Mouse (Mus musculus) heart, embryonic 11.5 days (tissue): ENCODE data around the gene Tbxa2r. TPM values are rescaled to one million over a fixed set of nuclear protein-coding genes. Genes with fewer than 3 reads are reported as not detected.
A peak's percentile ranks its signal among the peaks of the same experiment; 100 is the strongest.

Experiments
- ATAC-seq: fragments of 200-750 bp; cut with Nextera tagmentation; replicated peaks from 2 replicates; pipeline ENCODE4 v1.8.0; 2017; ENCODE audit warnings: moderate library complexity; ENCODE audit not compliant: insufficient number of reproducible peaks, low FRiP score, low TSS enrichment
- H3K27ac ChIP-seq: fragments of 300-500 bp; sonication (generic); 2 replicates; pipeline ENCODE4 v1.5.1; 2014; ENCODE audit warnings: mild to moderate bottlenecking, low read depth, low read length
- H3K27me3 ChIP-seq: fragments of 300-500 bp; sonication (generic); 2 replicates; pipeline ENCODE4 v1.6.1; 2014; ENCODE audit warnings: mild to moderate bottlenecking, low read length, mixed read lengths; ENCODE audit not compliant: control insufficient read depth, insufficient read depth
- H3K36me3 ChIP-seq: fragments of 300-500 bp; sonication (generic); 2 replicates; pipeline ENCODE4 v1.6.1; 2014; ENCODE audit warnings: mild to moderate bottlenecking, low read length, moderate library complexity, mixed read lengths; ENCODE audit not compliant: control insufficient read depth, insufficient read depth
- H3K4me1 ChIP-seq: fragments of 300-500 bp; sonication (generic); 2 replicates; pipeline ENCODE4 v1.6.1; 2014; ENCODE audit warnings: low read length; ENCODE audit not compliant: control insufficient read depth, insufficient read depth
- H3K4me2 ChIP-seq: fragments of 300-500 bp; sonication (generic); 2 replicates; pipeline ENCODE4 v1.6.1; 2014; ENCODE audit warnings: mild to moderate bottlenecking, moderate library complexity
- H3K4me3 ChIP-seq: fragments of 300-500 bp; sonication (generic); 2 replicates; pipeline ENCODE4 v1.5.1; 2014; ENCODE audit warnings: low read depth, low read length
- H3K9ac ChIP-seq: fragments of 300-500 bp; sonication (generic); 2 replicates; pipeline ENCODE4 v1.6.1; 2014; ENCODE audit warnings: mild to moderate bottlenecking, low read depth, low read length, moderate library complexity
- H3K9me3 ChIP-seq: fragments of 300-500 bp; sonication (generic); replicated peaks from 2 replicates; pipeline ENCODE4 v1.6.1; 2016; ENCODE audit warnings: low read length; ENCODE audit not compliant: control insufficient read depth
- WGBS: fragments of 180-500 bp; shearing (Covaris S2); extraction: QIAGEN DNeasy Blood & Tissue Kit; methylation state at CpG from one replicate; pipeline ENCODE4 v1.1.7; 2014; ENCODE audit not compliant: insufficient replicate concordance; 5-methylcytosine and 5-hydroxymethylcytosine counted together
- polyA plus RNA-seq: library from polyadenylated mRNA; unstranded; fragments of >200 nt; fragmentation: Nextera tagmentation; extraction: Ambion mirVana; gene quantifications from 2 replicates; pipeline ENCODE4 v1.2.1, GENCODE M21; 2014

Gene Tbxa2r
- polyA plus RNA-seq, 1 experiment from 2014 or later: 10.9 TPM

- no peaks in the 10 kb centered on the region for H3K9me3 ChIP-seq
- WGBS: 57% methylated on average over 10 of the region's 10 CpGs
- no peaks in the 10 kb centered on the region for H3K27me3 ChIP-seq
- peak overlapping the region; percentile 52; the same call in 1 of the 2 replicates for H3K9ac ChIP-seq
- peak overlapping the region; percentile 70 for H3K27ac ChIP-seq
- no peak; the same call in 1 of the 2 replicates for ATAC-seq
- H3K4me3 ChIP-seq: peak overlapping the region; percentile 18; the same call in 1 of the 2 replicates
- H3K4me2 ChIP-seq: peak overlapping the region; percentile 50
- peaks cover 20% of the 10 kb centered on the region for H3K36me3 ChIP-seq
- peaks cover 56% of the 10 kb centered on the region for H3K4me1 ChIP-seq
These were observed 25.3 kb upstream of the Tbxa2r start for GRCm38 (mm10) chr10:81303258-81303657.

DNA sequence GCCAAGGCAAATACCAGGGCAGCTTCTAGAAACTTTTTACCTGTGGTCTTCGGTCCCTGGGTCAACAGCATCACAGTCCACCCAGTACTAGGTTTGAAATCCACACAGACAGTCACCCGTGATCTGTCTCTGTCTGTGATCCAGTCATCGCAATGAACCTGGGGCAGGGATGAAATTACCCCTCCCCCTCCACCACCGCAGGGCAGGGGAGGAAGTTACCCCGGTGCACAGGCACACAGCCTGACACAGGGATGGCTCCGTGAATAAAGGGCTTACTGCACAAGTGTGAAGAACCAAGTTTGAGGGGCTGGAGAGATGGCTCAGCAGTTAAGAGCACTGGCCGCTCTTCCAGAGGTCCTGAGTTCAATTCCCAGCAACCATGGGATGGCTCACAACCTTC lies 24.8 kb upstream of the Tbxa2r start:
- WGBS: 69% methylated on average over 7 of the region's 7 CpGs
- no peak overlapping the region for H3K27ac ChIP-seq
- peaks cover 56% of the 10 kb centered on the region for H3K4me1 ChIP-seq
- peaks cover 22% of the 10 kb centered on the region for H3K36me3 ChIP-seq
- no peaks in the 10 kb centered on the region for H3K9me3 ChIP-seq
- H3K4me2 ChIP-seq: no peak overlapping the region
- no peak overlapping the region for H3K9ac ChIP-seq
- ATAC-seq: no peak
- no peaks in the 10 kb centered on the region for H3K27me3 ChIP-seq
- no peak overlapping the region for H3K4me3 ChIP-seq

- Histone ChIP-seq H3K36me3 (peaks cover 28% of the 10 kb centered on the region), H3K4me1 (peaks cover 49% of the 10 kb centered on the region), H3K27ac (no peak overlapping the region), H3K9me3 (no peaks in the 10 kb centered on the region), H3K4me3 (no peak overlapping the region), H3K9ac (no peak overlapping the region), H3K4me2 (no peak overlapping the region), H3K27me3 (no peaks in the 10 kb centered on the region)
- ATAC-seq: no peak
- 22% methylated on average over 8 of the region's 9 CpGs for WGBS
These were observed 23.8 kb upstream of the Tbxa2r start for GRCm38 (mm10) chr10:81304597-81305238.

GRCm38 (mm10) chr10:81305663-81306062 lies 22.9 kb upstream of the Tbxa2r start:
- no peaks in the 10 kb centered on the region for H3K27me3 ChIP-seq
- H3K4me2 ChIP-seq: no peak overlapping the region
- ATAC-seq: no peak
- 89% methylated on average over 14 of the region's 14 CpGs for WGBS
- no peak overlapping the region for H3K9ac ChIP-seq
- no peak overlapping the region for H3K4me3 ChIP-seq
- peaks cover 40% of the 10 kb centered on the region for H3K4me1 ChIP-seq
- no peak overlapping the region for H3K27ac ChIP-seq
- peaks cover 32% of the 10 kb centered on the region for H3K36me3 ChIP-seq
- no peaks in the 10 kb centered on the region for H3K9me3 ChIP-seq

DNA sequence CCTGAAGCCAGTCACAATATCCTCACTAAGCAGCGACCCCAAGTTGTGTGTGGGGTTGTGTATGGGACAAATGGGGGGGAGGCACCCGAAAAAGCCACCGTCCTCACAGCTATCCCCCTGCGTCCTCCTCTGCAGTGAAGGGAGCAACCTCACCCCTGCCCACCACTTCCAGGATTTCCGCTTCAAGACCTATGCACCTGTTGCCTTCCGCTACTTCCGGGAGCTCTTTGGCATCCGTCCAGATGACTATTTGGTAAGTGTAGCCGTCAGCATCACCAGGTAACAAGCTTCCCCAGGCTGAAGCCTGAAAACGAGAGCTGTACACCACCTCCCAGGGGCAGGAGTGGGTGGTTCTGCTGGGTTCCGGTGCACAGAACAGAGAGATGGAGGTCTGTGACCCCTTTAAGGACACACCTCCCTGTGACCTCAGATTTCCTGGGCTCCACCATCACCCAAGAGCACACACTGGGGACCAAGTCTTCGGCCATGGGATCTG lies 22.3 kb upstream of the Tbxa2r start:
- H3K27me3 ChIP-seq: no peaks in the 10 kb centered on the region
- H3K4me3 ChIP-seq: no peak overlapping the region
- H3K36me3 ChIP-seq: peaks cover 37% of the 10 kb centered on the region
- H3K4me1 ChIP-seq: peaks cover 34% of the 10 kb centered on the region
- H3K27ac ChIP-seq: no peak overlapping the region
- H3K9ac ChIP-seq: no peak overlapping the region
- H3K9me3 ChIP-seq: no peaks in the 10 kb centered on the region
- no peak for ATAC-seq
- WGBS: 92% methylated on average over 12 of the region's 12 CpGs
- H3K4me2 ChIP-seq: no peak overlapping the region

- peaks cover 42% of the 10 kb centered on the region for H3K36me3 ChIP-seq
These were observed 21.5 kb upstream of the Tbxa2r start for GRCm38 (mm10) chr10:81306837-81307682.

DNA sequence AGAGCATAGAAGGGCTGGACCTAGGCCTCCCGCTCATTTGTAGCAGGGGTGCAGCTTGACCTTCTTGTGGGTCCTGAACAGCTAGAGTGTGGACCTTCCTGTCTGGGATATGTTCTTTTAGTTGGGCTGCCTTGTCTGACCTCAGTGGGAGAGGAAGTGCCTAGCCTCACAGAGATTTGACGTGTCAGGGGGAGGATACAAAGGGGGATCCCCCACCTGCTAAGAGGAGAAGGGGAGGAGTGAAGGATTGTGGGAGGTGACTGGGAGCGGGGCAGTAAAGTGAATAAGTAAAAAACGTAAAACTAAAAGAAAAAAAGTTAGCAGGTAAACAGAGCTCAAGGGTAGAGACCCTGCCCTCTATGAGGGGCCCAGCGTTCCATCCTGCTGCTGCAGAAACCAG lies 19.0 kb upstream of the Tbxa2r start:
- no peak for ATAC-seq
- Histone ChIP-seq H3K4me2 (no peak overlapping the region), H3K27me3 (no peaks in the 10 kb centered on the region), H3K27ac (no peak overlapping the region), H3K36me3 (peaks cover 55% of the 10 kb centered on the region), H3K9me3 (no peaks in the 10 kb centered on the region), H3K4me3 (no peak overlapping the region), H3K4me1 (peaks cover 2% of the 10 kb centered on the region), H3K9ac (no peak overlapping the region)
- 86% methylated on average over 5 of the region's 5 CpGs for WGBS

More at GRCm38 (mm10) chr10:81306837-81307682, 21.5 kb upstream of the Tbxa2r start:
- H3K4me3 ChIP-seq: no peak overlapping the region
- no peak for ATAC-seq
- H3K9ac ChIP-seq: no peak overlapping the region
- H3K4me1 ChIP-seq: peaks cover 26% of the 10 kb centered on the region
- no peak overlapping the region for H3K4me2 ChIP-seq
- no peaks in the 10 kb centered on the region for H3K27me3 ChIP-seq
- no peaks in the 10 kb centered on the region for H3K9me3 ChIP-seq
- no peak overlapping the region for H3K27ac ChIP-seq
- 89% methylated on average over 21 of the region's 21 CpGs for WGBS

DNA sequence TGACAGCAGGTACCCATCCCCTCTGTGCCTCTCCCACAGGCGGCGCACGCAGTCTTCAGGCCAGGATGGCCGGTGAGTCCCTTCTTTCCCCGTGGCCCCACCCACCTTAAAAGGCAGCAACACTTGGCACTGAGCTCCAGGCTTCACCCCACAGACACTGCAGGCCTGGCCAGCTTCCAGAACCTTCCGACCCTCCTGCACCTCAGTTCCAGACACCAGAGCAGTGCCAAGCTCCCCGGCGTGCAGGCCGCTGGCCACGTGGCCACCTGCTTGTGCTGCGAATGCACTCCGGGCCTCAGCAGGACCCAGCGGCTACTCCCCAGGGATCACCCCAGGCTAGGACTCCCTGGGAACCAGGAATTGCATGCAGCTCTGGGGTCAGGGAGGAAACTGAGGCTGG lies 14.9 kb upstream of the Tbxa2r start:
- no peak overlapping the region for H3K9ac ChIP-seq
- ATAC-seq: no peak
- H3K4me3 ChIP-seq: no peak overlapping the region
- H3K36me3 ChIP-seq: peaks cover 40% of the 10 kb centered on the region
- no peaks in the 10 kb centered on the region for H3K9me3 ChIP-seq
- WGBS: 93% methylated on average over 13 of the region's 13 CpGs
- H3K27ac ChIP-seq: no peak overlapping the region
- no peak overlapping the region for H3K4me2 ChIP-seq
- peaks cover 14% of the 10 kb centered on the region for H3K4me1 ChIP-seq
- H3K27me3 ChIP-seq: no peaks in the 10 kb centered on the region
